Mouse (Mus musculus) CH12.LX (cell line): ENCODE data around the gene Hist1h2bf.

Experiments used
- CHD2 ChIP-seq: IDR thresholded peaks from 2 replicates; pipeline ENCODE4 v1.6.1; 2011; ENCODE audit warnings: low read length, improper control_type of control experiment
- CTCF ChIP-seq, 2 experiments: IDR thresholded peaks in 1 of 2; conservative IDR thresholded peaks in 1 of 2; 2 replicates each; pipeline ENCODE4 v1.5.1; 2011 to 2012; ENCODE audit warnings: low read depth in 2 of 2, low read length in 2 of 2, improper control_type of control experiment in 1 of 2, inconsistent platforms in 1 of 2, mild to moderate bottlenecking in 1 of 2, moderate library complexity in 1 of 2
- EP300 ChIP-seq: IDR thresholded peaks from 2 replicates; pipeline ENCODE4 v1.6.1; 2011; ENCODE audit warnings: low read length, improper control_type of control experiment
- JUN ChIP-seq: IDR thresholded peaks from 2 replicates; pipeline ENCODE4 v1.6.1; 2011; ENCODE audit warnings: low read depth, mild to moderate bottlenecking, low read length, improper control_type of control experiment, moderate library complexity; ENCODE audit not compliant: insufficient read depth
- MAX ChIP-seq: IDR thresholded peaks from 2 replicates; pipeline ENCODE4 v1.6.1; 2011; ENCODE audit warnings: low read length, improper control_type of control experiment
- MXI1 ChIP-seq: IDR thresholded peaks from 2 replicates; pipeline ENCODE4 v1.6.1; 2011; ENCODE audit warnings: mild to moderate bottlenecking, low read depth, low read length, improper control_type of control experiment
- POLR2A ChIP-seq: IDR thresholded peaks from 2 replicates; pipeline ENCODE4 v1.6.1; 2011; ENCODE audit warnings: low read depth, mild to moderate bottlenecking, improper control_type of control experiment, low read length
- POLR2AphosphoS2 ChIP-seq: IDR thresholded peaks from 2 replicates; pipeline ENCODE4 v1.6.1; 2011; ENCODE audit warnings: low read depth, low read length, improper control_type of control experiment
- ZKSCAN1 ChIP-seq: IDR thresholded peaks from 2 replicates; pipeline ENCODE4 v1.6.1; 2012; ENCODE audit warnings: low read depth, inconsistent platforms, low read length, improper control_type of control experiment, borderline replicate concordance

DNA sequence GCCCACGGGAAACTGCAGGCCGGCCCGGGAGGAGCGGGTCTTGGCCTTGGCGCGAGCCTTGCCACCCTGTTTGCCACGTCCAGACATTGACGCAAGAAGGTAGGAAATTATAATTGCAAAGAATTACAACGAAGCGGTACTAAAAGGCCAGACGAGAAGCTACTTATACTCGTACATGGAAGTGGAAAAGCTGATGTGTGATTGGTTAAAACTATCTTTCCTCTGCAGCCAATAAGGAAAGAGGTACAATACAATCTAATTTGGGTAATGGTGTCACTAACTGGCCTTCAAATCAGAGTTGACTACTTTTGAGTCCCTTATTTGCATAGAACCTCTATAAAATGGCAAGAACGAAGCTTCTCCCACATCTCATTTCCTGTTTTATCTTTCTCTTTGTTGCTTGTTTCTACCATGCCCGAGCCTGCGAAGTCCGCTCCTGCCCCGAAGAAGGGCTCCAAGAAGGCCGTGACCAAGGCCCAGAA lies 2.9 kb downstream of the Hist1h2bf start, which contains the start of the genes Hist1h2ae and Hist1h2bg:
- TF ChIP-seq POLR2A (peak; percentile 81), CHD2 (peak; percentile 94), CTCF (conservative IDR thresholded peaks at IDR 0.05 in 1 of 2, IDR thresholded peaks at IDR 0.05 in 1 of 2; ENCODE audit: low read depth in 2 of 2, low read length in 2 of 2) (no peak), JUN (peak; percentile 49; the same call in 1 of the 2 replicates), MAX (no peak), EP300 (no peak), MXI1 (peak; percentile 49), POLR2AphosphoS2 (no peak), ZKSCAN1 (no peak)
